Mouse (Mus musculus) MEL (cell line): ENCODE data around the gene Cox5b. TPM values are rescaled to one million over a fixed set of nuclear protein-coding genes. Genes with fewer than 3 reads are reported as not detected.
A peak's percentile ranks its signal among the peaks of the same experiment; 100 is the strongest.

ENCODE experiments used
- DNase-seq: peaks from one replicate; pipeline ENCODE4 v3.0.0; 2011; ENCODE audit warnings: low read depth, low spot score
- H3K27ac ChIP-seq: 2 replicates; pipeline ENCODE4 v1.5.1; 2012; ENCODE audit warnings: low read depth, mild to moderate bottlenecking, control low read depth, low read length, moderate library complexity; ENCODE audit not compliant: control insufficient read depth
- H3K27me3 ChIP-seq, 2 experiments: fragments of 150-350 bp in 1 of 2; sonication (generic) in 1 of 2; 2 replicates each; pipeline ENCODE4 v1.6.1; 2012; ENCODE audit warnings: low read length in 2 of 2, mild to moderate bottlenecking in 2 of 2, improper control_type of control experiment in 1 of 2, moderate library complexity in 1 of 2; ENCODE audit not compliant: insufficient read depth in 2 of 2, control insufficient read depth in 1 of 2
- H3K36me3 ChIP-seq, 2 experiments: 2 replicates each; pipeline ENCODE4 v1.6.1; 2012 to 2014; ENCODE audit warnings: low read length in 2 of 2, improper control_type of control experiment in 1 of 2, inconsistent platforms in 1 of 2, mild to moderate bottlenecking in 1 of 2; ENCODE audit not compliant: insufficient read depth in 2 of 2, control insufficient read depth in 1 of 2
- H3K4me1 ChIP-seq, 2 experiments: fragments of 150-350 bp in 1 of 2; sonication (generic) in 1 of 2; 2 replicates each; pipeline ENCODE4 v1.6.1; 2012; ENCODE audit warnings: low read length in 2 of 2, improper control_type of control experiment in 1 of 2, mild to moderate bottlenecking in 1 of 2; ENCODE audit not compliant: insufficient read depth in 2 of 2, control insufficient read depth in 1 of 2
- H3K4me3 ChIP-seq, 2 experiments: fragments of 150-350 bp in 1 of 2; sonication (generic) in 1 of 2; 2 replicates each; pipeline ENCODE4 v1.5.1; 2012; ENCODE audit warnings: low read depth in 2 of 2, low read length in 2 of 2, mild to moderate bottlenecking in 2 of 2, moderate library complexity in 2 of 2, control low read depth in 1 of 2, improper control_type of control experiment in 1 of 2; ENCODE audit not compliant: control insufficient read depth in 1 of 2, insufficient read depth in 1 of 2
- H3K79me2 ChIP-seq: 2 replicates; pipeline ENCODE4 v1.6.1; 2012; ENCODE audit warnings: mild to moderate bottlenecking, low read length, moderate library complexity; ENCODE audit not compliant: control insufficient read depth, poor library complexity, insufficient read depth
- H3K9ac ChIP-seq: 2 replicates; pipeline ENCODE4 v1.6.1; 2012; ENCODE audit warnings: low read depth, mild to moderate bottlenecking, control low read depth, low read length, moderate library complexity; ENCODE audit not compliant: control insufficient read depth, poor library complexity, severe bottlenecking
- H3K9me3 ChIP-seq: fragments of 150-350 bp; sonication (generic); replicated peaks from 2 replicates; pipeline ENCODE4 v1.6.1; 2012; ENCODE audit warnings: mild to moderate bottlenecking, low read length, improper control_type of control experiment, moderate library complexity; ENCODE audit not compliant: insufficient read depth
- BHLHE40 ChIP-seq: IDR thresholded peaks from 2 replicates; pipeline ENCODE4 v1.6.1; 2012; ENCODE audit warnings: low read depth, mild to moderate bottlenecking, inconsistent platforms, low read length, improper control_type of control experiment, borderline replicate concordance
- CHD1 ChIP-seq: IDR thresholded peaks from 2 replicates; pipeline ENCODE4 v1.6.1; 2012; ENCODE audit warnings: low read depth, mild to moderate bottlenecking, inconsistent platforms, low read length, improper control_type of control experiment
- CHD2 ChIP-seq: IDR thresholded peaks from 2 replicates; pipeline ENCODE4 v1.6.1; 2011; ENCODE audit warnings: low read length, improper control_type of control experiment
- CTCF ChIP-seq, 3 experiments: IDR thresholded peaks in 2 of 3; conservative IDR thresholded peaks in 1 of 3; 2 replicates each; pipeline ENCODE4 v1.5.1; 2011 to 2012; ENCODE audit warnings: low read length in 3 of 3, low read depth in 2 of 3, mild to moderate bottlenecking in 2 of 3, improper control_type of control experiment in 1 of 3, inconsistent platforms in 1 of 3, mixed read lengths in 1 of 3, moderate library complexity in 1 of 3; ENCODE audit not compliant: control insufficient read depth in 1 of 3, insufficient read depth in 1 of 3, poor library complexity in 1 of 3, severe bottlenecking in 1 of 3
- E2F4 ChIP-seq: IDR thresholded peaks from 2 replicates; pipeline ENCODE4 v1.6.1; 2011; ENCODE audit warnings: low read depth, low read length, improper control_type of control experiment, borderline replicate concordance
- ELF1 ChIP-seq: IDR thresholded peaks from 2 replicates; pipeline ENCODE4 v1.6.1; 2014; ENCODE audit warnings: low read depth, mild to moderate bottlenecking, inconsistent platforms, low read length, improper control_type of control experiment, moderate library complexity
- EP300 ChIP-seq, 2 experiments: IDR thresholded peaks; 2 replicates each; pipeline ENCODE4 v1.6.1; 2011; ENCODE audit warnings: improper control_type of control experiment in 2 of 2, low read length in 2 of 2, low read depth in 1 of 2, mild to moderate bottlenecking in 1 of 2
- GATA1 ChIP-seq: IDR thresholded peaks from 2 replicates; pipeline ENCODE4 v1.6.1; 2011; ENCODE audit warnings: low read depth, low read length, improper control_type of control experiment
- HCFC1 ChIP-seq: IDR thresholded peaks from 2 replicates; pipeline ENCODE4 v1.6.1; 2012; ENCODE audit warnings: low read depth, mild to moderate bottlenecking, inconsistent platforms, low read length, improper control_type of control experiment, moderate library complexity
- JUND ChIP-seq: IDR thresholded peaks from 2 replicates; pipeline ENCODE4 v1.6.1; 2011; ENCODE audit warnings: low read depth, mild to moderate bottlenecking, improper control_type of control experiment, low read length
- KAT2A ChIP-seq: conservative IDR thresholded peaks from 2 replicates; pipeline ENCODE4 v1.6.1; 2012; ENCODE audit warnings: low read depth, low read length, improper control_type of control experiment, inconsistent platforms
- MAFK ChIP-seq: IDR thresholded peaks from 2 replicates; pipeline ENCODE4 v1.6.1; 2011; ENCODE audit warnings: low read depth, mild to moderate bottlenecking, low read length, improper control_type of control experiment, borderline replicate concordance
- MAX ChIP-seq: IDR thresholded peaks from 2 replicates; pipeline ENCODE4 v1.6.1; 2011; ENCODE audit warnings: low read length, improper control_type of control experiment
- MAZ ChIP-seq: IDR thresholded peaks from 2 replicates; pipeline ENCODE4 v1.6.1; 2012; ENCODE audit warnings: low read depth, mild to moderate bottlenecking, inconsistent platforms, low read length, improper control_type of control experiment
- MEF2A ChIP-seq: IDR thresholded peaks from 2 replicates; pipeline ENCODE4 v1.6.1; 2014; ENCODE audit warnings: low read depth, mild to moderate bottlenecking, inconsistent platforms, low read length, improper control_type of control experiment; ENCODE audit not compliant: poor library complexity, insufficient replicate concordance, severe bottlenecking; ENCODE audit errors: extremely low read depth
- MXI1 ChIP-seq: IDR thresholded peaks from 2 replicates; pipeline ENCODE4 v1.6.1; 2011; ENCODE audit warnings: mild to moderate bottlenecking, low read depth, low read length, improper control_type of control experiment
- MYB ChIP-seq: IDR thresholded peaks from 2 replicates; pipeline ENCODE4 v1.6.1; 2011; ENCODE audit warnings: mild to moderate bottlenecking, low read depth, low read length, improper control_type of control experiment
- MYC ChIP-seq: IDR thresholded peaks from 2 replicates; pipeline ENCODE4 v1.6.1; 2011; ENCODE audit warnings: low read depth, mild to moderate bottlenecking, low read length, improper control_type of control experiment, moderate library complexity
- NELFE ChIP-seq: IDR thresholded peaks from 2 replicates; pipeline ENCODE4 v1.6.1; 2011; ENCODE audit warnings: low read depth, low read length, improper control_type of control experiment
- NRF1 ChIP-seq: IDR thresholded peaks from 2 replicates; pipeline ENCODE4 v1.6.1; 2014; ENCODE audit warnings: low read depth, mild to moderate bottlenecking, inconsistent platforms, low read length, improper control_type of control experiment, moderate library complexity; ENCODE audit not compliant: poor library complexity, insufficient read depth, severe bottlenecking
- POLR2AphosphoS2 ChIP-seq: IDR thresholded peaks from 2 replicates; pipeline ENCODE4 v1.6.1; 2011; ENCODE audit warnings: low read length, improper control_type of control experiment
- POLR2AphosphoS5 ChIP-seq: IDR thresholded peaks from 2 replicates; pipeline ENCODE4 v1.6.1; 2012; ENCODE audit warnings: low read depth, borderline replicate concordance, mild to moderate bottlenecking, inconsistent platforms, low read length, moderate library complexity, mixed read lengths
- RAD21 ChIP-seq: IDR thresholded peaks from 2 replicates; pipeline ENCODE4 v1.6.1; 2011; ENCODE audit warnings: mild to moderate bottlenecking, low read depth, low read length, improper control_type of control experiment
- SIN3A ChIP-seq: IDR thresholded peaks from 2 replicates; pipeline ENCODE4 v1.6.1; 2012; ENCODE audit warnings: low read length, improper control_type of control experiment, inconsistent platforms
- SMC3 ChIP-seq: IDR thresholded peaks from 2 replicates; pipeline ENCODE4 v1.6.1; 2011; ENCODE audit warnings: low read depth, low read length, improper control_type of control experiment
- TAL1 ChIP-seq: IDR thresholded peaks from 2 replicates; pipeline ENCODE4 v1.6.1; 2012; ENCODE audit warnings: mild to moderate bottlenecking, inconsistent platforms, low read length, moderate library complexity, mixed read lengths
- TBP ChIP-seq: IDR thresholded peaks from 2 replicates; pipeline ENCODE4 v1.8.0; 2011; ENCODE audit warnings: low read depth, low read length, improper control_type of control experiment
- TCF12 ChIP-seq: IDR thresholded peaks from 2 replicates; pipeline ENCODE4 v1.6.1; 2014; ENCODE audit warnings: low read depth, mild to moderate bottlenecking, inconsistent platforms, low read length, improper control_type of control experiment, moderate library complexity
- UBTF ChIP-seq: IDR thresholded peaks from 2 replicates; pipeline ENCODE4 v1.6.1; 2012; ENCODE audit warnings: low read depth, mild to moderate bottlenecking, inconsistent platforms, low read length, improper control_type of control experiment, moderate library complexity, borderline replicate concordance; ENCODE audit not compliant: insufficient read depth
- USF1 ChIP-seq: IDR thresholded peaks from 2 replicates; pipeline ENCODE4 v1.6.1; 2014; ENCODE audit warnings: low read depth, mild to moderate bottlenecking, inconsistent platforms, low read length, improper control_type of control experiment, moderate library complexity
- USF2 ChIP-seq, 2 experiments: IDR thresholded peaks; 2 replicates each; pipeline ENCODE4 v1.6.1; 2011 to 2012; ENCODE audit warnings: improper control_type of control experiment in 2 of 2, low read length in 2 of 2, borderline replicate concordance in 1 of 2, inconsistent platforms in 1 of 2, low read depth in 1 of 2, mild to moderate bottlenecking in 1 of 2; ENCODE audit not compliant: insufficient read depth in 1 of 2
- ZKSCAN1 ChIP-seq: IDR thresholded peaks from 2 replicates; pipeline ENCODE4 v1.6.1; 2012; ENCODE audit warnings: low read depth, mild to moderate bottlenecking, inconsistent platforms, low read length, improper control_type of control experiment, moderate library complexity
- ZMIZ1 ChIP-seq: IDR thresholded peaks from 2 replicates; pipeline ENCODE4 v1.6.1; 2012; ENCODE audit warnings: low read depth, mild to moderate bottlenecking, inconsistent platforms, low read length, improper control_type of control experiment, moderate library complexity
- ZNF384 ChIP-seq: IDR thresholded peaks from 2 replicates; pipeline ENCODE4 v1.6.1; 2012; ENCODE audit warnings: low read depth, mild to moderate bottlenecking, inconsistent platforms, low read length, improper control_type of control experiment
- polyA plus RNA-seq, 2 experiments: library from polyadenylated mRNA; stranded (reverse) in 1 of 2; unstranded in 1 of 2; fragments of >175 nt in 1 of 2; fragments of >200 nt in 1 of 2; gene quantifications; 2 replicates each; pipeline versions ENCODE4 v1.2.1 to v1.2.4; 2012; ENCODE audit warnings: low replicate concordance in 2 of 2, low read depth in 1 of 2; ENCODE audit not compliant: insufficient read length in 2 of 2, insufficient read depth in 1 of 2, missing spikeins in 1 of 2
- total RNA-seq: library from RNA; depleted of rRNA; stranded (reverse); fragments of 300-350 nt; gene quantifications from 2 replicates; pipeline ENCODE4 v1.2.3, GENCODE M21; 2012; rRNA removed

The Cox5b gene
- 498 and 541 TPM in 2 replicates for total RNA-seq
- 1,000 to 10,000 TPM in 1 of 2 experiments, not detected in 1; 1,152 TPM for polyA plus RNA-seq

DNA sequence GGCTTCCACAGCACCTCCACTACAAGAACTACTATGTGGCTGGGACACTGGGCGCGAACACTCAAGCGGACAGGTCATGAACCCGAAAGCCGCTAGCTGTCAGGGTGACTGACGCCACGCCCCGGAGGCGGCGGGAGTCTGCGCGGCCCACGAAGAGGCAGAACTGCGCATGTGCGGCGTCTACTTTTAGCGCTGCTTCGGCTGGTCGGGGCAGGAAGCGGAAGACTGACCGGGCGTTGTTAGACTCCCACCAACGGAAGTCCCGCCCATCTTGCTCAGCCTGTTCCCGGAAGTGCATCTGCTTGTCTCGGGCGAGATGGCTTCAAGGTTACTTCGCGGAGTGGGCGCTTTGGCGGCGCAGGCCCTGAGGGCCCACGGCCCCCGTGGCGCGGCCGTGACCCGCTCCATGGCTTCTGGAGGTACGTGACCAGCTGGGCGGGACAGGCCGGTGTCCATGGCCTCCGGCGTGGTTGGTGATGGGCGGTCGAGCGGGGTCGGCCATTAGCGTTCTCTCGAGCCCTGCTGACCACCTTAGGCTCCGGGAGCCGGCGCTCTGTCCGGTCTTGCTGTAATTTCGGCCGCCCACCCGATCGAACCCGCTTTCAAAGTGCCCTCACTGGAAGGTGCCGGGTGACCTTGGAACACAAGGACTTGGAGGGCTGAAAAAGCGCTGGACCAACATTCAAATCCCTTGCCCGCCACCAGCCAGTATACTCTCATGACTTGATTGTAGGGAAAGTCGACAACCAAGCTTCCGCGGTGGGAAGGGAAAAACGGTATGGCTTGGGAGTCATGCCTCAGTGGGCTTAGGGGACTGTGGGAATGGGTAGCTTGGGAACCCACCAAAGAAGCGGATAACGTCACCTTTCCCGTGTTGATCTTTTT is at the start of gene Cox5b:
Gene Cox5b (plus strand): TSS at position 179 of the 885 bp plus-strand sequence.
- peak; percentile 99 for DNase-seq
- H3K79me2 ChIP-seq: peaks cover 13% of the 10 kb centered on the region
- H3K9me3 ChIP-seq: no peaks in the 10 kb centered on the region
- peak within 1 kb of the TSS; percentile 97 for H3K9ac ChIP-seq
- H3K27ac ChIP-seq: peak within 1 kb of the TSS; percentile 56
- H3K4me3 ChIP-seq: peak within 1 kb of the TSS; percentile 93 to 98
- H3K4me1 ChIP-seq: peaks cover 0 to 7% of the 10 kb centered on the region in 2 experiments; a peak in 2 of 4 replicates
- peaks cover 9 to 10% of the 10 kb centered on the region in 2 experiments for H3K36me3 ChIP-seq
- H3K27me3 ChIP-seq: 0 out of 4 replicates have a peak, but pooled peaks cover 0 to 1% of the 10 kb centered on the region in 2 experiments
- peak; percentile 54; the same call in 1 of the 2 replicates for TF ChIP-seq MYC
- TF ChIP-seq TCF12: peak; percentile 36; the same call in 1 of the 2 replicates
- peak; percentile 42; the same call in 1 of the 2 replicates for TF ChIP-seq TBP
- TF ChIP-seq TAL1: no peak
- TF ChIP-seq EP300 (IDR thresholded peaks at IDR 0.05; ENCODE audit: low read depth in 1 of 2, low read length in 2 of 2): no peak
- no peak for TF ChIP-seq JUND
- TF ChIP-seq RAD21: no peak
- peak; percentile 64 for TF ChIP-seq MXI1
- TF ChIP-seq ZNF384: no peak
- TF ChIP-seq POLR2AphosphoS5: no peak
- TF ChIP-seq USF1: no peak
- peak; percentile 28; the same call in 1 of the 2 replicates for TF ChIP-seq ZMIZ1
- peak; percentile 90 for TF ChIP-seq HCFC1
- TF ChIP-seq USF2 (IDR thresholded peaks at IDR 0.05; ENCODE audit: borderline replicate concordance in 1 of 2, insufficient read depth in 1 of 2, low read depth in 1 of 2, low read length in 2 of 2): no peak
- no peak for TF ChIP-seq UBTF
- peak; percentile 81 for TF ChIP-seq MAX
- no peak for TF ChIP-seq E2F4
- 0 out of 2 replicates have a peak, but pooled peaks have one; percentile 62 for TF ChIP-seq CHD1
- TF ChIP-seq CTCF (IDR thresholded peaks at IDR 0.05 in 2 of 3, conservative IDR thresholded peaks at IDR 0.05 in 1 of 3; ENCODE audit: control insufficient read depth in 1 of 3, insufficient read depth in 1 of 3, low read depth in 2 of 3, low read length in 3 of 3, poor library complexity in 1 of 3, severe bottlenecking in 1 of 3): no peak
- TF ChIP-seq CHD2: no peak
- TF ChIP-seq POLR2AphosphoS2: peak; percentile 81
- no peak for TF ChIP-seq MEF2A
- peak; percentile 95 for TF ChIP-seq ELF1
- TF ChIP-seq BHLHE40: no peak
- peak; percentile 88 for TF ChIP-seq NELFE
- peak; percentile 60; the same call in 1 of the 2 replicates for TF ChIP-seq KAT2A
- TF ChIP-seq NRF1: peak; percentile 93
- TF ChIP-seq SMC3: no peak
- no peak for TF ChIP-seq ZKSCAN1
- no peak for TF ChIP-seq MAFK
- no peak for TF ChIP-seq MYB
- peak; percentile 89; the same call in 1 of the 2 replicates for TF ChIP-seq SIN3A
- TF ChIP-seq MAZ: no peak
- TF ChIP-seq GATA1: no peak
